Mouse (Mus musculus) erythroblast, embryonic 14.5 days (primary cell): ENCODE data around the gene Klhdc8a.

Experiments used
- GATA1 ChIP-seq: IDR thresholded peaks from 2 replicates; pipeline ENCODE4 v1.6.1; 2012; ENCODE audit warnings: low read length, inconsistent platforms, mixed read lengths
- TAL1 ChIP-seq: IDR thresholded peaks from 3 replicates; pipeline ENCODE4 v1.6.1; 2012; ENCODE audit warnings: low read length, inconsistent platforms, mixed read lengths

GRCm38 (mm10) chr1:132291706-132292105 is 6.7 kb upstream of the Klhdc8a start:
- TF ChIP-seq GATA1 (no peak), TAL1 (no peak)
